Mouse (Mus musculus): ENCODE measurements around the gene Chp2. TPM values are rescaled to one million over a fixed set of nuclear protein-coding genes. Genes with fewer than 3 reads are reported as not detected.
"Not testable (repeated sequence)": the region's sequence is repeated elsewhere in the genome, so short reads cannot be mapped to it uniquely, and the experiment has no call there.

Chp2 gene
- polyA plus RNA-seq, 1 experiment from 2014 or later, result not detected

GRCm38 (mm10) chr7:122229306-122229705, 10.0 kb downstream of the Chp2 start:
- Histone ChIP-seq H3K4me2 (no peak overlapping the region), H3K27ac (ENCODE audit: low read depth, low read length) (no peak overlapping the region), H3K4me3 (ENCODE audit: low read depth, low read length) (no peak overlapping the region), H3K9me3 (replicated peaks; ENCODE audit: control insufficient read depth, low read length) (no peaks in the 10 kb centered on the region), H3K27me3 (ENCODE audit: control insufficient read depth, insufficient read depth, low read length) (no peaks in the 10 kb centered on the region), H3K4me1 (ENCODE audit: control insufficient read depth, insufficient read depth, low read length) (no peaks in the 10 kb centered on the region), H3K9ac (ENCODE audit: low read depth, low read length) (no peak overlapping the region), H3K36me3 (ENCODE audit: control insufficient read depth, insufficient read depth, low read length) (no peaks in the 10 kb centered on the region)
- ATAC-seq (replicated peaks; ENCODE audit: insufficient number of reproducible peaks, low FRiP score, low TSS enrichment), result no peak
- WGBS (ENCODE audit: insufficient replicate concordance), result 54% methylated on average over 3 of the region's 3 CpGs

GRCm38 (mm10) chr7:122229916-122230315, 10.6 kb downstream of the Chp2 start:
- Histone ChIP-seq H3K9me3 (replicated peaks; ENCODE audit: control insufficient read depth, low read length) (no peaks in the 10 kb centered on the region), H3K27me3 (ENCODE audit: control insufficient read depth, insufficient read depth, low read length) (no peaks in the 10 kb centered on the region), H3K4me3 (ENCODE audit: low read depth, low read length) (no peak overlapping the region), H3K36me3 (ENCODE audit: control insufficient read depth, insufficient read depth, low read length) (no peaks in the 10 kb centered on the region), H3K9ac (ENCODE audit: low read depth, low read length) (no peak overlapping the region), H3K4me1 (ENCODE audit: control insufficient read depth, insufficient read depth, low read length) (no peaks in the 10 kb centered on the region), H3K4me2 (no peak overlapping the region), H3K27ac (ENCODE audit: low read depth, low read length) (no peak overlapping the region)
- 57% methylated on average over 4 of the region's 4 CpGs for WGBS (ENCODE audit: insufficient replicate concordance)
- ATAC-seq (replicated peaks; ENCODE audit: insufficient number of reproducible peaks, low FRiP score, low TSS enrichment), result no peak

- no peak overlapping the region for H3K27ac ChIP-seq (ENCODE audit: low read depth, low read length)
- H3K9me3 ChIP-seq (replicated peaks; ENCODE audit: control insufficient read depth, low read length), result no peaks in the 10 kb centered on the region
- H3K27me3 ChIP-seq (ENCODE audit: control insufficient read depth, insufficient read depth, low read length), result no peaks in the 10 kb centered on the region
- H3K4me3 ChIP-seq (ENCODE audit: low read depth, low read length), result no peak overlapping the region
- WGBS (ENCODE audit: insufficient replicate concordance), result 78% methylated on average over 4 of the region's 4 CpGs
- no peak overlapping the region for H3K9ac ChIP-seq (ENCODE audit: low read depth, low read length)
- ATAC-seq (replicated peaks; ENCODE audit: insufficient number of reproducible peaks, low FRiP score, low TSS enrichment), result no peak
- H3K4me1 ChIP-seq (ENCODE audit: control insufficient read depth, insufficient read depth, low read length), result no peaks in the 10 kb centered on the region
- no peaks in the 10 kb centered on the region for H3K36me3 ChIP-seq (ENCODE audit: control insufficient read depth, insufficient read depth, low read length)
- H3K4me2 ChIP-seq, result no peak overlapping the region
Measured at GRCm38 (mm10) chr7:122230866-122231265, 11.6 kb downstream of the Chp2 start.

- no peak for ATAC-seq (replicated peaks; ENCODE audit: insufficient number of reproducible peaks, low FRiP score, low TSS enrichment)
- no peak overlapping the region for H3K4me2 ChIP-seq
- no peaks in the 10 kb centered on the region for H3K4me1 ChIP-seq (ENCODE audit: control insufficient read depth, insufficient read depth, low read length)
- no peak overlapping the region for H3K4me3 ChIP-seq (ENCODE audit: low read depth, low read length)
- no peaks in the 10 kb centered on the region for H3K27me3 ChIP-seq (ENCODE audit: control insufficient read depth, insufficient read depth, low read length)
- H3K9ac ChIP-seq (ENCODE audit: low read depth, low read length), result no peak overlapping the region
- no peak overlapping the region for H3K27ac ChIP-seq (ENCODE audit: low read depth, low read length)
- no peaks in the 10 kb centered on the region for H3K36me3 ChIP-seq (ENCODE audit: control insufficient read depth, insufficient read depth, low read length)
- WGBS (ENCODE audit: insufficient replicate concordance), result 92% methylated on average over 2 of the region's 2 CpGs
- no peaks in the 10 kb centered on the region for H3K9me3 ChIP-seq (replicated peaks; ENCODE audit: control insufficient read depth, low read length)
Measured at GRCm38 (mm10) chr7:122238939-122239338, 19.6 kb downstream of the Chp2 start.

- 65% methylated on average over 6 of the region's 6 CpGs for WGBS (ENCODE audit: insufficient replicate concordance)
- H3K4me3 ChIP-seq (ENCODE audit: low read depth, low read length), result no peak overlapping the region
- H3K36me3 ChIP-seq (ENCODE audit: control insufficient read depth, insufficient read depth, low read length), result no peaks in the 10 kb centered on the region
- H3K27me3 ChIP-seq (ENCODE audit: control insufficient read depth, insufficient read depth, low read length), result no peaks in the 10 kb centered on the region
- H3K4me1 ChIP-seq (ENCODE audit: control insufficient read depth, insufficient read depth, low read length), result no peaks in the 10 kb centered on the region
- H3K27ac ChIP-seq (ENCODE audit: low read depth, low read length), result no peak overlapping the region
- H3K4me2 ChIP-seq, result no peak overlapping the region
- no peak for ATAC-seq (replicated peaks; ENCODE audit: insufficient number of reproducible peaks, low FRiP score, low TSS enrichment)
- no peak overlapping the region for H3K9ac ChIP-seq (ENCODE audit: low read depth, low read length)
- H3K9me3 ChIP-seq (replicated peaks; ENCODE audit: control insufficient read depth, low read length), result no peaks in the 10 kb centered on the region
Measured at GRCm38 (mm10) chr7:122240413-122241119, 21.3 kb downstream of the Chp2 start.

GRCm38 (mm10) chr7:122242260-122242659, 23.0 kb downstream of the Chp2 start:
- no peak overlapping the region for H3K27ac ChIP-seq (ENCODE audit: low read depth, low read length)
- H3K36me3 ChIP-seq (ENCODE audit: control insufficient read depth, insufficient read depth, low read length), result no peaks in the 10 kb centered on the region
- WGBS (ENCODE audit: insufficient replicate concordance), result 34% methylated on average over 1 of the region's 1 CpGs
- H3K4me3 ChIP-seq (ENCODE audit: low read depth, low read length), result no peak overlapping the region
- H3K4me2 ChIP-seq, result no peak overlapping the region
- no peak for ATAC-seq (replicated peaks; ENCODE audit: insufficient number of reproducible peaks, low FRiP score, low TSS enrichment)
- no peak overlapping the region for H3K9ac ChIP-seq (ENCODE audit: low read depth, low read length)
- no peaks in the 10 kb centered on the region for H3K27me3 ChIP-seq (ENCODE audit: control insufficient read depth, insufficient read depth, low read length)
- H3K4me1 ChIP-seq (ENCODE audit: control insufficient read depth, insufficient read depth, low read length), result no peaks in the 10 kb centered on the region
- H3K9me3 ChIP-seq (replicated peaks; ENCODE audit: control insufficient read depth, low read length), result no peaks in the 10 kb centered on the region

GRCm38 (mm10) chr7:122242744-122243143, 23.4 kb downstream of the Chp2 start:
- H3K4me3 ChIP-seq (ENCODE audit: low read depth, low read length); H3K36me3 ChIP-seq (ENCODE audit: control insufficient read depth, insufficient read depth, low read length); H3K27me3 ChIP-seq (ENCODE audit: control insufficient read depth, insufficient read depth, low read length); H3K4me1 ChIP-seq (ENCODE audit: control insufficient read depth, insufficient read depth, low read length); H3K4me2 ChIP-seq; ATAC-seq (replicated peaks; ENCODE audit: insufficient number of reproducible peaks, low FRiP score, low TSS enrichment); H3K9me3 ChIP-seq (replicated peaks; ENCODE audit: control insufficient read depth, low read length); H3K9ac ChIP-seq (ENCODE audit: low read depth, low read length); H3K27ac ChIP-seq (ENCODE audit: low read depth, low read length): not testable (repeated sequence)

- H3K9ac ChIP-seq (ENCODE audit: low read depth, low read length), result no peak overlapping the region
- H3K4me2 ChIP-seq, result no peak overlapping the region
- 45% methylated on average over 7 of the region's 7 CpGs for WGBS (ENCODE audit: insufficient replicate concordance)
- ATAC-seq (replicated peaks; ENCODE audit: insufficient number of reproducible peaks, low FRiP score, low TSS enrichment), result no peak
- H3K9me3 ChIP-seq (replicated peaks; ENCODE audit: control insufficient read depth, low read length), result no peaks in the 10 kb centered on the region
- no peaks in the 10 kb centered on the region for H3K27me3 ChIP-seq (ENCODE audit: control insufficient read depth, insufficient read depth, low read length)
- no peak overlapping the region for H3K4me3 ChIP-seq (ENCODE audit: low read depth, low read length)
- H3K27ac ChIP-seq (ENCODE audit: low read depth, low read length), result no peak overlapping the region
- no peaks in the 10 kb centered on the region for H3K4me1 ChIP-seq (ENCODE audit: control insufficient read depth, insufficient read depth, low read length)
- H3K36me3 ChIP-seq (ENCODE audit: control insufficient read depth, insufficient read depth, low read length), result no peaks in the 10 kb centered on the region
Measured at GRCm38 (mm10) chr7:122244166-122244565, 24.9 kb downstream of the Chp2 start.

GRCm38 (mm10) chr7:122244584-122244983, 25.3 kb downstream of the Chp2 start:
- H3K36me3 ChIP-seq (ENCODE audit: control insufficient read depth, insufficient read depth, low read length), result no peaks in the 10 kb centered on the region
- no peaks in the 10 kb centered on the region for H3K9me3 ChIP-seq (replicated peaks; ENCODE audit: control insufficient read depth, low read length)
- ATAC-seq (replicated peaks; ENCODE audit: insufficient number of reproducible peaks, low FRiP score, low TSS enrichment), result no peak
- no peak overlapping the region for H3K27ac ChIP-seq (ENCODE audit: low read depth, low read length)
- no peak overlapping the region for H3K9ac ChIP-seq (ENCODE audit: low read depth, low read length)
- no peaks in the 10 kb centered on the region for H3K27me3 ChIP-seq (ENCODE audit: control insufficient read depth, insufficient read depth, low read length)
- H3K4me1 ChIP-seq (ENCODE audit: control insufficient read depth, insufficient read depth, low read length), result no peaks in the 10 kb centered on the region
- no peak overlapping the region for H3K4me3 ChIP-seq (ENCODE audit: low read depth, low read length)
- no peak overlapping the region for H3K4me2 ChIP-seq
- 56% methylated on average over 8 of the region's 8 CpGs for WGBS (ENCODE audit: insufficient replicate concordance)

Measured in heart, embryonic 11.5 days (tissue).